Mouse (Mus musculus) bone marrow, adult 2 months (tissue): ENCODE measurements around the gene Kcnip3.

Source experiments
- CTCF ChIP-seq: fragments of 200-500 bp; IDR thresholded peaks from 2 replicates; pipeline ENCODE4 v1.5.1; 2011; ENCODE audit warnings: low read length, control low read depth; ENCODE audit not compliant: control insufficient read depth, insufficient read depth
- POLR2A ChIP-seq: fragments of 200-500 bp; IDR thresholded peaks from 2 replicates; pipeline ENCODE4 v1.6.1; 2011; ENCODE audit warnings: low read depth, mild to moderate bottlenecking, control low read depth, low read length, borderline replicate concordance; ENCODE audit not compliant: control insufficient read depth

DNA sequence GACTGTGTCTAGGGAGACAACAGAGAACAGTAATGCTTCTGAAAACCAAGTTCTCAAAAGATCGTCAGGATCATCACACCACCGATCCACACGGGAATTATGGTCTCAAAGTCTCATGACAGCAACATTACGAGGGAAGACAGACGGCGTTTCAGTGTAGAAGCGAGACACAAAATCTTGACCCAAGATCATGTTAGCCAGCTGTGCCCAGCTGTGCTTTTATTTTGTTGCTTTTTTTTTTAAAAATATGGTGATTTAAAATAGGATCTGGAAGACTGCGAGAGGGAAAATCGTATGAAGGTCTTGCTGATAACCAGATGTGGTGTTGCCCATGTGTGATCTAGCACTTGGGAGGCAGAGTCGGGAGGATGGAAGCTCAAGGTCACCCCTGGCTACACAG, 51.2 kb downstream of the Kcnip3 start:
- TF ChIP-seq CTCF, result no peak
- no peak for TF ChIP-seq POLR2A
